Mouse (Mus musculus): Measurements from ENCODE around the gene Dgcr6. TPM values are rescaled to one million over a fixed set of nuclear protein-coding genes. Genes with fewer than 3 reads are reported as not detected.

Gene Dgcr6
- total RNA-seq, 2 experiments from 2014 or later: 41.8 to 42.0 TPM

GRCm38 (mm10) chr16:18068653-18069376 is 16.2 kb downstream of the Dgcr6 start:
- DNase-seq: peak in 1 of 2 experiments; percentile 2

GRCm38 (mm10) chr16:18070798-18071197 is 18.1 kb downstream of the Dgcr6 start:
- peak in 1 of 2 experiments; percentile 2 for DNase-seq

- peak in 1 of 2 experiments; percentile 2 for DNase-seq
These were observed 19.4 kb downstream of the Dgcr6 start for GRCm38 (mm10) chr16:18072089-18072488.

GRCm38 (mm10) chr16:18073259-18073962 is 20.8 kb downstream of the Dgcr6 start:
- DNase-seq: peak in 1 of 2 experiments; percentile 13

GRCm38 (mm10) chr16:18074611-18075010 is 22.0 kb downstream of the Dgcr6 start:
- peak in 1 of 2 experiments; percentile 5 for DNase-seq

GRCm38 (mm10) chr16:18075201-18075600 is 22.5 kb downstream of the Dgcr6 start:
- no peak for DNase-seq

- peak; percentile 63 to 65 for DNase-seq
These were observed 25.8 kb downstream of the Dgcr6 start for GRCm38 (mm10) chr16:18078314-18079015.

- DNase-seq: no peak
These were observed 26.6 kb downstream of the Dgcr6 start for GRCm38 (mm10) chr16:18079300-18079699.

GRCm38 (mm10) chr16:18080171-18080570 is 27.5 kb downstream of the Dgcr6 start:
- DNase-seq: peak in 1 of 2 experiments; percentile 1

- DNase-seq: peak in 1 of 2 experiments; percentile 2
These were observed 28.6 kb downstream of the Dgcr6 start for GRCm38 (mm10) chr16:18081149-18081827.

- no peak for DNase-seq
These were observed 29.6 kb downstream of the Dgcr6 start for GRCm38 (mm10) chr16:18082291-18082690.

GRCm38 (mm10) chr16:18083231-18083951 is 30.7 kb downstream of the Dgcr6 start:
- peak; percentile 80 to 89 for DNase-seq

- DNase-seq: no peak
These were observed 31.6 kb downstream of the Dgcr6 start for GRCm38 (mm10) chr16:18084262-18084661.

- DNase-seq: peak in 1 of 2 experiments; percentile 33
These were observed 34.4 kb downstream of the Dgcr6 start for GRCm38 (mm10) chr16:18087101-18087500.

- peak in 1 of 2 experiments; percentile 32 for DNase-seq
These were observed 43.7 kb downstream of the Dgcr6 start for GRCm38 (mm10) chr16:18096348-18096747.

GRCm38 (mm10) chr16:18102816-18103215 is 50.2 kb downstream of the Dgcr6 start:
- DNase-seq: no peak

- no peak for DNase-seq
These were observed 50.7 kb downstream of the Dgcr6 start for GRCm38 (mm10) chr16:18103366-18103765.

- no peak for DNase-seq
These were observed 51.1 kb downstream of the Dgcr6 start for GRCm38 (mm10) chr16:18103808-18104207.

- DNase-seq: peak; percentile 54 to 78
These were observed 55.7 kb downstream of the Dgcr6 start for GRCm38 (mm10) chr16:18108221-18108966.

GRCm38 (mm10) chr16:18111042-18111441 is 58.4 kb downstream of the Dgcr6 start:
- DNase-seq: no peak

- DNase-seq: no peak
These were observed 63.8 kb downstream of the Dgcr6 start for GRCm38 (mm10) chr16:18116467-18116866.

All from heart, adult 18-20 months (tissue).